Mouse (Mus musculus) myocyte (in vitro differentiated cells): ENCODE measurements at regions not wholly inside any gene's neighbourhood (a gene's known extent, or its start where the extent isn't known, plus 50 kb on each side); places are given as distances from the start of the nearest gene placed in this dataset.

Experiments used
- H3K27me3 ChIP-seq: one replicate; pipeline ENCODE4 v1.6.1; 2011; ENCODE audit not compliant: control insufficient read depth, insufficient read depth, insufficient read length
- H3K36me3 ChIP-seq: one replicate; pipeline ENCODE4 v1.6.1; 2011; ENCODE audit not compliant: control insufficient read depth, insufficient read depth
- H3K4me2 ChIP-seq: one replicate; pipeline ENCODE4 v1.6.1; 2011; ENCODE audit warnings: low read depth, control low read depth
- H3K4me3 ChIP-seq: one replicate; pipeline ENCODE4 v1.5.1; 2011; ENCODE audit warnings: mild to moderate bottlenecking, control low read depth, moderate library complexity
- H3K79me2 ChIP-seq: one replicate; pipeline ENCODE4 v1.6.1; 2011; ENCODE audit not compliant: control insufficient read depth, insufficient read depth
- H3ac ChIP-seq: one replicate; pipeline ENCODE4 v1.6.1; 2011; ENCODE audit not compliant: control insufficient read depth, insufficient read length
- CEBPB ChIP-seq: IDR thresholded peaks from 2 replicates; pipeline ENCODE4 v1.6.1; 2011; ENCODE audit warnings: mild to moderate bottlenecking, moderate library complexity; ENCODE audit not compliant: poor library complexity, insufficient read depth, severe bottlenecking
- E2F4 ChIP-seq: IDR thresholded peaks from one replicate; pipeline ENCODE4 v1.6.1; 2011; ENCODE audit warnings: mild to moderate bottlenecking, control low read depth, moderate library complexity; ENCODE audit not compliant: insufficient read depth
- MAX ChIP-seq: IDR thresholded peaks from one replicate; pipeline ENCODE4 v1.6.1; 2011; ENCODE audit warnings: low read depth, mild to moderate bottlenecking, control low read depth
- MYOD1 ChIP-seq, 3 experiments: IDR thresholded peaks; one replicate each; pipeline ENCODE4 v1.6.1; 2011; ENCODE audit warnings: control low read depth in 2 of 3, low read depth in 2 of 3, mild to moderate bottlenecking in 2 of 3, moderate library complexity in 1 of 3; ENCODE audit not compliant: insufficient read length in 2 of 3, control insufficient read depth in 1 of 3
- MYOG ChIP-seq, 3 experiments: IDR thresholded peaks; one replicate each; pipeline ENCODE4 v1.6.1; 2011; ENCODE audit warnings: control low read depth in 2 of 3, low read depth in 2 of 3, mild to moderate bottlenecking in 2 of 3; ENCODE audit not compliant: insufficient read length in 2 of 3, control insufficient read depth in 1 of 3, insufficient read depth in 1 of 3
- POLR2A ChIP-seq: IDR thresholded peaks from one replicate; pipeline ENCODE4 v1.6.1; 2011; ENCODE audit warnings: low read depth, mild to moderate bottlenecking, control low read depth, moderate library complexity; ENCODE audit not compliant: insufficient read length
- POLR2AphosphoS2 ChIP-seq: IDR thresholded peaks from one replicate; pipeline ENCODE4 v1.6.1; 2011; ENCODE audit warnings: low read depth, control low read depth; ENCODE audit not compliant: insufficient read length
- REST ChIP-seq: IDR thresholded peaks from one replicate; pipeline ENCODE4 v1.6.1; 2011; ENCODE audit warnings: mild to moderate bottlenecking, control low read depth, moderate library complexity; ENCODE audit not compliant: insufficient read depth, insufficient read length
- SRF ChIP-seq: IDR thresholded peaks from one replicate; pipeline ENCODE4 v1.6.1; 2011; ENCODE audit warnings: low read depth; ENCODE audit not compliant: control insufficient read depth, insufficient read length
- TCF12 ChIP-seq: IDR thresholded peaks from one replicate; pipeline ENCODE4 v1.6.1; 2011; ENCODE audit warnings: mild to moderate bottlenecking, control low read depth; ENCODE audit not compliant: poor library complexity, insufficient read depth, severe bottlenecking
- TCF3 ChIP-seq: IDR thresholded peaks from one replicate; pipeline ENCODE4 v1.6.1; 2011; ENCODE audit warnings: low read depth, control low read depth; ENCODE audit not compliant: insufficient read length
- USF1 ChIP-seq: IDR thresholded peaks from one replicate; pipeline ENCODE4 v1.6.1; 2011; ENCODE audit warnings: low read depth, mild to moderate bottlenecking, control low read depth, moderate library complexity

GRCm38 (mm10) chr7:137860520-137860919 is 423.1 kb downstream of the Glrx3 start:
- H3K27me3 ChIP-seq = no peaks in the 10 kb centered on the region
- TF ChIP-seq E2F4 = no peak
- no peak for TF ChIP-seq TCF12
- TF ChIP-seq USF1 = no peak
- TF ChIP-seq SRF = no peak
- TF ChIP-seq TCF3 = no peak
- TF ChIP-seq MAX = no peak
- no peak for TF ChIP-seq REST
- TF ChIP-seq POLR2AphosphoS2 = no peak
- no peak for TF ChIP-seq MYOD1 (IDR thresholded peaks at IDR 0.05; ENCODE audit: control insufficient read depth in 1 of 3, insufficient read length in 2 of 3, low read depth in 2 of 3)
- no peak for TF ChIP-seq CEBPB
- no peak for TF ChIP-seq MYOG (IDR thresholded peaks at IDR 0.05; ENCODE audit: control insufficient read depth in 1 of 3, insufficient read depth in 1 of 3, insufficient read length in 2 of 3, low read depth in 2 of 3)
- no peak for TF ChIP-seq POLR2A
- no peaks in the 10 kb centered on the region for H3K36me3 ChIP-seq
- H3K4me2 ChIP-seq = no peak overlapping the region
- H3K79me2 ChIP-seq = no peaks in the 10 kb centered on the region
- no peak overlapping the region for H3ac ChIP-seq
- no peak overlapping the region for H3K4me3 ChIP-seq

- H3K79me2 ChIP-seq = no peaks in the 10 kb centered on the region
- no peak overlapping the region for H3K4me3 ChIP-seq
- no peaks in the 10 kb centered on the region for H3K27me3 ChIP-seq
- no peak overlapping the region for H3ac ChIP-seq
- TF ChIP-seq CEBPB (no peak), TCF12 (no peak), POLR2A (no peak)
- H3K4me2 ChIP-seq = no peak overlapping the region
- H3K36me3 ChIP-seq = no peaks in the 10 kb centered on the region
Observed at GRCm38 (mm10) chr7:137864912-137865311, 427.5 kb downstream of the Glrx3 start.

GRCm38 (mm10) chr7:137865457-137865856 is 428.0 kb downstream of the Glrx3 start:
- no peak overlapping the region for H3ac ChIP-seq

GRCm38 (mm10) chr7:137866880-137867279 is 429.5 kb downstream of the Glrx3 start:
- TF ChIP-seq CEBPB = no peak
- no peak for TF ChIP-seq MYOG (IDR thresholded peaks at IDR 0.05; ENCODE audit: control insufficient read depth in 1 of 3, insufficient read depth in 1 of 3, insufficient read length in 2 of 3, low read depth in 2 of 3)
- no peak for TF ChIP-seq MYOD1 (IDR thresholded peaks at IDR 0.05; ENCODE audit: control insufficient read depth in 1 of 3, insufficient read length in 2 of 3, low read depth in 2 of 3)
- TF ChIP-seq POLR2A = no peak
- no peak for TF ChIP-seq TCF12
- TF ChIP-seq USF1 = no peak
- TF ChIP-seq TCF3 = no peak
- TF ChIP-seq E2F4 = no peak
- TF ChIP-seq POLR2AphosphoS2 = no peak
- no peak for TF ChIP-seq MAX
- Histone ChIP-seq H3K36me3 (no peaks in the 10 kb centered on the region), H3K79me2 (no peaks in the 10 kb centered on the region), H3K4me3 (no peak overlapping the region), H3K4me2 (no peak overlapping the region), H3ac (no peak overlapping the region), H3K27me3 (no peaks in the 10 kb centered on the region)

More at GRCm38 (mm10) chr7:137865457-137865856, 428.0 kb downstream of the Glrx3 start:
- Histone ChIP-seq H3K36me3 (no peaks in the 10 kb centered on the region), H3K4me3 (no peak overlapping the region), H3K27me3 (no peaks in the 10 kb centered on the region), H3K4me2 (peak overlapping the region; percentile 15), H3K79me2 (no peaks in the 10 kb centered on the region)
- no peak for TF ChIP-seq POLR2A
- TF ChIP-seq TCF12 = no peak
- no peak for TF ChIP-seq MYOG (IDR thresholded peaks at IDR 0.05; ENCODE audit: control insufficient read depth in 1 of 3, insufficient read depth in 1 of 3, insufficient read length in 2 of 3, low read depth in 2 of 3)
- TF ChIP-seq MAX = no peak
- no peak for TF ChIP-seq SRF
- no peak for TF ChIP-seq TCF3
- TF ChIP-seq MYOD1 (IDR thresholded peaks at IDR 0.05; ENCODE audit: control insufficient read depth in 1 of 3, insufficient read length in 2 of 3, low read depth in 2 of 3) = no peak
- no peak for TF ChIP-seq E2F4
- TF ChIP-seq REST = no peak
- TF ChIP-seq CEBPB = no peak
- no peak for TF ChIP-seq POLR2AphosphoS2
- TF ChIP-seq USF1 = no peak

- no peak overlapping the region for H3K4me3 ChIP-seq
- no peak overlapping the region for H3K4me2 ChIP-seq
- H3ac ChIP-seq = no peak overlapping the region
- TF ChIP-seq MYOD1 (IDR thresholded peaks at IDR 0.05; ENCODE audit: control insufficient read depth in 1 of 3, insufficient read length in 2 of 3, low read depth in 2 of 3) = no peak
- no peaks in the 10 kb centered on the region for H3K36me3 ChIP-seq
- no peaks in the 10 kb centered on the region for H3K79me2 ChIP-seq
- no peaks in the 10 kb centered on the region for H3K27me3 ChIP-seq
Observed at GRCm38 (mm10) chr7:137868501-137868900, 431.1 kb downstream of the Glrx3 start.
